9 mouse cellular contexts compared by ENCODE assay signal in the genomic region with DNA sequence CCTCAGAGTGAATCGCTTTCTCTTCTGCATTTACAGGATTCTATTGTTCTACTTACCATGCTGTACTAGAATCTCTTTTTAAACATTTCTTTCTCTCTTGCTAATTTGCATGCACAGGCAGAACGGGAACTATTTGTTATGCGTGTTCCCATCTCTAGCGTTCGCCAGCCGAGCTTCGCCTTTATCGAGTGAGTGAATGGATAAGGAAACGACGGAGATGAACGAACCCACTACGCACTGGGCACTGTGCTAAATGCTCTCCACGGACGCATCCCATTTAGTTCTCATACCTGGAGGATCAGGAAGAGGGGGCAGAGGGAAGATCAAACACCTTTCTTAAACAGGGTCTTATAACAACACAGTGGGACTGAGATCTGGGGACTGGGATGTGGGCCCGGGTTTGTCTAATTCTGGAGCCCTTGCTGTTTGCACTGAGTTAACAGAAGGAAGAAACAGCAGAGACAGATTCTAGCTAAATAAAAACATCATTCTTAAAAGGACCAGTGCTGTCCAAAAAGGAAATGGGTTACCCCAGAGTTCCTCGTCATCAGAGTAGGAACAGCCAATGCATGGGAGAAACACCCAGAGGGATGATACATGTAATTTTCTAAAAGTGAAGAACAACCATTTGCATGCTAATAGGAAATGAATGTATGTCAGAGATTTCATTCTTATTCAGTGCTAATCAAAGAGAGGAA.
DNase-seq lines count a peak whose midpoint lies in the region; ATAC-seq and TF ChIP-seq lines count a peak whose summit lies in the region.
"Had no signal": no experiment of that assay in that cellular context is flagged by ENCODE, and none has a peak within 500 bp of the region (broad histone marks: within the 10 kb centered on the region; RNA-seq: fewer than 3 reads in every experiment).

No protein-coding gene starts in this region.

- no peak for ATAC-seq in forebrain, embryonic 12.5 days (ENCODE audit: low FRiP score)
- ATAC-seq in forebrain, embryonic 11.5 days (replicated peaks; ENCODE audit: low FRiP score): no peak
- ATAC-seq in forebrain, postnatal 0 days: peak; percentile 84
- no peak for ATAC-seq in neural tube, embryonic 14.5 days (ENCODE audit: low read depth)

- peak overlapping the region; percentile 6; the same call in 1 of the 2 replicates for H3K4me2 ChIP-seq in forebrain, embryonic 12.5 days
- no peak overlapping the region for H3K4me2 ChIP-seq in forebrain, embryonic 11.5 days (ENCODE audit: low read depth, low read length, severe bottlenecking)
- H3K4me2 ChIP-seq in forebrain, postnatal 0 days (ENCODE audit: low read depth): peak overlapping the region; percentile 30
- no peak overlapping the region for H3K4me2 ChIP-seq in neural tube, embryonic 14.5 days (ENCODE audit: low read depth, low read length)
- H3K4me2 ChIP-seq: limb, embryonic 15.5 days had no signal

- H3K27ac ChIP-seq in forebrain, embryonic 12.5 days: no peak overlapping the region
- no peak overlapping the region for H3K27ac ChIP-seq in forebrain, embryonic 11.5 days (ENCODE audit: low read depth, low read length)
- peak overlapping the region; percentile 86 for H3K27ac ChIP-seq in forebrain, postnatal 0 days (ENCODE audit: low read depth, low read length)
- peak overlapping the region; percentile 52; the same call in 1 of the 2 replicates for H3K27ac ChIP-seq in neural tube, embryonic 14.5 days (ENCODE audit: low read depth, low read length)
- H3K27ac ChIP-seq: limb, embryonic 15.5 days had no signal

- H3K4me3 ChIP-seq in forebrain, embryonic 12.5 days (replicated peaks): no peak overlapping the region
- H3K4me3 ChIP-seq in forebrain, embryonic 11.5 days (ENCODE audit: low read depth, low read length): no peak overlapping the region
- no peak overlapping the region for H3K4me3 ChIP-seq in forebrain, postnatal 0 days (ENCODE audit: low read depth, low read length)
- H3K4me3 ChIP-seq in neural tube, embryonic 14.5 days (ENCODE audit: low read depth, low read length): no peak overlapping the region
- H3K4me3 ChIP-seq: limb, embryonic 15.5 days had no signal

- H3K9ac ChIP-seq in forebrain, embryonic 12.5 days: no peak overlapping the region
- H3K9ac ChIP-seq in forebrain, embryonic 11.5 days (ENCODE audit: low read length): no peak overlapping the region
- peak overlapping the region; percentile 35 for H3K9ac ChIP-seq in forebrain, postnatal 0 days
- H3K9ac ChIP-seq in neural tube, embryonic 14.5 days (replicated peaks; ENCODE audit: low read depth, low read length): no peak overlapping the region
- H3K9ac ChIP-seq: limb, embryonic 15.5 days had no signal

- no peaks in the 10 kb centered on the region for H3K9me3 ChIP-seq in forebrain, embryonic 12.5 days
- no peaks in the 10 kb centered on the region for H3K9me3 ChIP-seq in forebrain, embryonic 11.5 days (ENCODE audit: control insufficient read depth, low read length)
- H3K9me3 ChIP-seq in forebrain, postnatal 0 days (ENCODE audit: low read length): no peaks in the 10 kb centered on the region
- H3K9me3 ChIP-seq in neural tube, embryonic 14.5 days (ENCODE audit: control insufficient read depth, low read length): no peaks in the 10 kb centered on the region

- 42% methylated on average over 16 of the region's 16 CpGs for WGBS in forebrain, embryonic 12.5 days
- 69% methylated on average over 16 of the region's 16 CpGs for WGBS in forebrain, embryonic 11.5 days
- WGBS in forebrain, postnatal 0 days: 19% methylated on average over 16 of the region's 16 CpGs
- WGBS in neural tube, embryonic 14.5 days: 44% methylated on average over 16 of the region's 16 CpGs

- no peaks in the 10 kb centered on the region for H3K36me3 ChIP-seq in forebrain, embryonic 12.5 days (replicated peaks)
- no peaks in the 10 kb centered on the region for H3K36me3 ChIP-seq in forebrain, embryonic 11.5 days (ENCODE audit: control insufficient read depth, insufficient read depth, low read length)
- no peaks in the 10 kb centered on the region for H3K36me3 ChIP-seq in forebrain, postnatal 0 days (ENCODE audit: insufficient read depth)
- no peaks in the 10 kb centered on the region for H3K36me3 ChIP-seq in neural tube, embryonic 14.5 days (ENCODE audit: control insufficient read depth, insufficient read depth, low read length)
- H3K36me3 ChIP-seq: limb, embryonic 15.5 days had no signal

- no peak for DNase-seq in forebrain, embryonic 11.5 days (ENCODE audit: low spot score)
- DNase-seq in forebrain, postnatal 0 days: peak; percentile 85
- DNase-seq in layer of hippocampus, postnatal 36 days: peak; percentile 48 to 59
- DNase-seq in thymus, postnatal 4 days: no peak
- no peak for DNase-seq in kidney, postnatal 14 days
- no peak for DNase-seq in urinary bladder, postnatal 36 days (ENCODE audit: low spot score in 2 of 2)

- H3K27me3 ChIP-seq in forebrain, embryonic 12.5 days: no peaks in the 10 kb centered on the region
- H3K27me3 ChIP-seq in forebrain, embryonic 11.5 days (ENCODE audit: control insufficient read depth, insufficient read depth, low read length): no peaks in the 10 kb centered on the region
- no peaks in the 10 kb centered on the region for H3K27me3 ChIP-seq in forebrain, postnatal 0 days (ENCODE audit: insufficient read depth, low read length)
- no peaks in the 10 kb centered on the region for H3K27me3 ChIP-seq in neural tube, embryonic 14.5 days (ENCODE audit: control insufficient read depth, insufficient read depth, low read length)
- H3K27me3 ChIP-seq: limb, embryonic 15.5 days had no signal

- TF ChIP-seq CTCF in forebrain, postnatal 0 days (IDR thresholded peaks at IDR 0.05; ENCODE audit: low read depth): no peak

- H3K4me1 ChIP-seq in forebrain, embryonic 12.5 days: peaks cover 19% of the 10 kb centered on the region; the same call in 1 of the 2 replicates
- H3K4me1 ChIP-seq in forebrain, embryonic 11.5 days (replicated peaks; ENCODE audit: control insufficient read depth, insufficient read depth, low read length): no peaks in the 10 kb centered on the region
- no peaks in the 10 kb centered on the region for H3K4me1 ChIP-seq in forebrain, postnatal 0 days (ENCODE audit: insufficient read depth)
- H3K4me1 ChIP-seq in neural tube, embryonic 14.5 days (ENCODE audit: control insufficient read depth, insufficient read depth, low read length): peaks cover 7% of the 10 kb centered on the region; the same call in 1 of the 2 replicates
- H3K4me1 ChIP-seq: limb, embryonic 15.5 days had no signal

Comparison
In these comparisons a context has a peak if more than half of its experiments do, and no peak if none do; other contexts are left out.
1. H3K27ac ChIP-seq: peak in forebrain, postnatal 0 days (single experiment) and neural tube, embryonic 14.5 days (single experiment); none in forebrain, embryonic 12.5 days (single experiment) and forebrain, embryonic 11.5 days (single experiment).
2. H3K4me2 ChIP-seq: peak in forebrain, embryonic 12.5 days (single experiment) and forebrain, postnatal 0 days (single experiment); none in forebrain, embryonic 11.5 days (single experiment) and neural tube, embryonic 14.5 days (single experiment).
3. DNase-seq: peak in forebrain, postnatal 0 days (single experiment) and layer of hippocampus, postnatal 36 days (2 of 2); none in forebrain, embryonic 11.5 days (single experiment), thymus, postnatal 4 days (single experiment), kidney, postnatal 14 days (single experiment) and urinary bladder, postnatal 36 days (0 of 2).